Mouse (Mus musculus): Measurements from ENCODE around the gene Tshz2.
A peak's percentile ranks its signal among the peaks of the same experiment; 100 is the strongest.

The Tshz2 gene

GRCm38 (mm10) chr2:170045896-170046295, 413.1 kb downstream of the Tshz2 start:
- DNase-seq (ENCODE audit: low read depth) = peak; percentile 28

GRCm38 (mm10) chr2:170046371-170047145, 413.7 kb downstream of the Tshz2 start:
- DNase-seq (ENCODE audit: low read depth) = no peak

GRCm38 (mm10) chr2:170048831-170049230, 416.0 kb downstream of the Tshz2 start:
- DNase-seq (ENCODE audit: low read depth) = no peak

- DNase-seq (ENCODE audit: low read depth) = no peak
Measured at GRCm38 (mm10) chr2:170050651-170051050, 417.8 kb downstream of the Tshz2 start.

GRCm38 (mm10) chr2:170051441-170051840, 418.6 kb downstream of the Tshz2 start:
- DNase-seq (ENCODE audit: low read depth) = no peak

- no peak for DNase-seq (ENCODE audit: low read depth)
Measured at GRCm38 (mm10) chr2:170054943-170055342, 422.1 kb downstream of the Tshz2 start.

- peak; percentile 49 for DNase-seq (ENCODE audit: low read depth)
Measured at GRCm38 (mm10) chr2:170055413-170055812, 422.6 kb downstream of the Tshz2 start.

- DNase-seq (ENCODE audit: low read depth) = no peak
Measured at GRCm38 (mm10) chr2:170058774-170059173, 426.0 kb downstream of the Tshz2 start.

- peak; percentile 40 for DNase-seq (ENCODE audit: low read depth)
Measured at GRCm38 (mm10) chr2:170060066-170060465, 427.3 kb downstream of the Tshz2 start.

- no peak for DNase-seq (ENCODE audit: low read depth)
Measured at GRCm38 (mm10) chr2:170062378-170062777, 429.6 kb downstream of the Tshz2 start.

- no peak for DNase-seq (ENCODE audit: low read depth)
Measured at GRCm38 (mm10) chr2:170069976-170070375, 437.2 kb downstream of the Tshz2 start.

GRCm38 (mm10) chr2:170070641-170071241, 437.9 kb downstream of the Tshz2 start:
- no peak for DNase-seq (ENCODE audit: low read depth)

GRCm38 (mm10) chr2:170076941-170077490, 444.2 kb downstream of the Tshz2 start:
- DNase-seq (ENCODE audit: low read depth) = no peak

GRCm38 (mm10) chr2:170078041-170078440, 445.2 kb downstream of the Tshz2 start:
- DNase-seq (ENCODE audit: low read depth) = no peak

- DNase-seq (ENCODE audit: low read depth) = no peak
Measured at GRCm38 (mm10) chr2:170078442-170079017, 445.7 kb downstream of the Tshz2 start.

- no peak for DNase-seq (ENCODE audit: low read depth)
Measured at GRCm38 (mm10) chr2:170091563-170092443, 459.0 kb downstream of the Tshz2 start.

- DNase-seq (ENCODE audit: low read depth) = no peak
Measured at GRCm38 (mm10) chr2:170094220-170094619, 461.4 kb downstream of the Tshz2 start.

- DNase-seq (ENCODE audit: low read depth) = no peak
Measured at GRCm38 (mm10) chr2:170094871-170095270, 462.1 kb downstream of the Tshz2 start.

- peak; percentile 92 for DNase-seq (ENCODE audit: low read depth)
Measured at GRCm38 (mm10) chr2:170101132-170101531, 468.3 kb downstream of the Tshz2 start.

- DNase-seq (ENCODE audit: low read depth) = peak; percentile 17
Measured at GRCm38 (mm10) chr2:170101932-170102331, 469.1 kb downstream of the Tshz2 start.

GRCm38 (mm10) chr2:170103341-170103740, 470.5 kb downstream of the Tshz2 start:
- no peak for DNase-seq (ENCODE audit: low read depth)

GRCm38 (mm10) chr2:170103852-170104251, 471.0 kb downstream of the Tshz2 start:
- DNase-seq (ENCODE audit: low read depth) = peak; percentile 53

Data from NIH3T3 (cell line).